Mouse (Mus musculus): ENCODE data around the gene BC028528. TPM values are rescaled to one million over a fixed set of nuclear protein-coding genes. Genes with fewer than 3 reads are reported as not detected.

BC028528 gene
- polyA plus RNA-seq (2015; fragmentation: Nextera tagmentation; extraction: Ambion mirVana): 23.8 and 25.3 TPM in 2 replicates

DNA sequence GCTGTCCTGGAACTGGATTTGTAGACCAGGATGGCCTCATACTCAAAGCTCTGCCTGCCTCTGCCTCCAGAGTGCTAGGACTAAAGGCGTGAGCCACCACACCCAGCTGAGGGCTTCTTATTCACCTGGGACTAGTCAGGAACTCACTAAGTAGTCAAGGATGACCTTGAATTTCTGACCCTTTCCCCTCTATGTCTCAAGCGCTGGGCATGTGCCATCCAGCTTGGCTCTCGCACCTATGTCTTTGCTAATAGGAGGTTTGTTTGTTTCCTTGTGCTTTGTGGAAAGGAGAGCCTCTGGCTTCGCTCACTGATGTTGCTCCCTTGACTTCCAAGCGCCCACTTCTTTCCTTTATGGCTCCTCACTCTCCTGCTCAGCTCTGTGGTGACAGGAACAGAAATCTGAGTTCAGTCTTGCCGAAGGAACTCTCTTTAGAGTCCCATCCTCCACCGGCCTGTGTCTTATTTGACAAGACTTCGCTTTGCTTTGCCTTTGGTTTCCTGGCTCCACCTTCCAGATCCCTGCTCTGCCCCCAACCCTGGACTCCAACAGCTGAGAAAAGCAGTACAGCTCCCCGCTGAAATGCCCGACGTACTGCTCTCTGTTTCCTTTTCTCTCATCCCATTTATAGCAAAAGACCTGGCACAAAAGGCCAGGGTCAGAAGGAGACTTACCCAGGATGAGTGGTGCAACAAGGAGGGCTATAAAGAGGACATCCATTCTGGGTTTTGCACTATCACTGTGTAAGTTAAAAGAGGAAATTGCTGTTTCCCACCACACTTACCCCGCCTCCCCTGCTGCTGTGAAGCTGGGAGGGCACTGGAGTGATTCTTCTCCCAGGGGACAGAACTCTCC is at the start of gene BC028528:
Gene BC028528, minus strand, starts transcription at position 795 of the 855 bp plus-strand sequence.
- H3K36me3 ChIP-seq: no peaks in the 10 kb centered on the region
- H3K9ac ChIP-seq (replicated peaks): no peak within 1 kb of the TSS; the same call in 1 of the 2 replicates
- ATAC-seq (ENCODE audit: low FRiP score): no peak
- H3K27ac ChIP-seq (replicated peaks): peak within 1 kb of the TSS; percentile 72
- peak within 1 kb of the TSS; percentile 11; the same call in 1 of the 2 replicates for H3K4me3 ChIP-seq (replicated peaks)
- peaks cover 29% of the 10 kb centered on the region for H3K4me1 ChIP-seq
- H3K4me2 ChIP-seq: peak within 1 kb of the TSS; percentile 33
- no peaks in the 10 kb centered on the region for H3K27me3 ChIP-seq (replicated peaks)
- no peaks in the 10 kb centered on the region for H3K9me3 ChIP-seq (replicated peaks)
- WGBS: 20% methylated on average over 12 of the region's 12 CpGs

DNA sequence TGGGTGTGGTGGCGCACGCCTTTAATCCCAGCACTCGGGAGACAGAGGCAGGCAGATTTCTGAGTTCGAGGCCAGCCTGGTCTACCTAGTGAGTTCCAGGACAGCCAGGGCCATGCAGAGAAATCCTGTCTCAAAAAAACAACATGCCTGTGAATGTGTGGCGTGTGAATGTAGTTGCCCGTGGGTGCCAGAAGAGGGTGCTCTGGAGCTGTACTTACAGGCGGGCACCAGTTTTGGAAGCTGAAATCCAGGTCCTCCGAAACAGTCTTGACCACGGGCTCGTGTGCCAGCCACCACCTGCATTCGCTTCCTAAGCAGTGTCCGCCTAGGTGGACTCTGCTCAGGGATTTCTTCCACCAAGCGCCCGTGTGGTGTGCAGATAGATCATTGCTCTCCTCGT is 47.0 kb upstream of the BC028528 start:
- Histone ChIP-seq H3K27me3 (replicated peaks) (no peaks in the 10 kb centered on the region), H3K4me3 (replicated peaks) (no peak overlapping the region), H3K4me1 (no peaks in the 10 kb centered on the region), H3K36me3 (peaks cover 64% of the 10 kb centered on the region), H3K27ac (replicated peaks) (no peak overlapping the region), H3K9ac (replicated peaks) (no peak overlapping the region), H3K9me3 (replicated peaks) (no peaks in the 10 kb centered on the region), H3K4me2 (no peak overlapping the region)
- 95% methylated on average over 15 of the region's 15 CpGs for WGBS
- no peak for ATAC-seq (ENCODE audit: low FRiP score)

DNA sequence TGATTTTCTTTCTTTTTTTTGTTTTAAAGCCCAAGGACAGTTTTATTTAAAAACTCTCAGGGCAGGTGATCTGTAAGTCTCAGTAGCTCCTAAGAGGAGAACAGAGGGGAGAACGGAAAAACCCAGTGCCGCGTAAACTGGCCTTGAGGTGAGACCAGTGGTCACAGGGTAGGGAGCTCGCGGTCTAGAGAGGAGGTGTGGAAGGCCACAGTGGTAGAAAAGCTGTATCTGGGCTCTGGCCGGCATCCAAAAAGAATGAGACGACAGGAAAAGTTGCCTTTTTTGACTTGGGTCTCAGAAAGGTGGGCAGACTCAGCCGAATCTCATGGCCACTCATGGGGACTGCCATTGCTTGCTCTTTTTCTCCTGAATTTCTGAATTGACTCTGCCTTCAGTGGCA is 46.4 kb upstream of the BC028528 start:
- no peaks in the 10 kb centered on the region for H3K27me3 ChIP-seq (replicated peaks)
- H3K9ac ChIP-seq (replicated peaks): no peak overlapping the region
- WGBS: 99% methylated on average over 8 of the region's 8 CpGs
- peaks cover 64% of the 10 kb centered on the region for H3K36me3 ChIP-seq
- H3K27ac ChIP-seq (replicated peaks): no peak overlapping the region
- no peaks in the 10 kb centered on the region for H3K4me1 ChIP-seq
- no peak overlapping the region for H3K4me2 ChIP-seq
- no peak overlapping the region for H3K4me3 ChIP-seq (replicated peaks)
- H3K9me3 ChIP-seq (replicated peaks): no peaks in the 10 kb centered on the region
- ATAC-seq (ENCODE audit: low FRiP score): no peak

DNA sequence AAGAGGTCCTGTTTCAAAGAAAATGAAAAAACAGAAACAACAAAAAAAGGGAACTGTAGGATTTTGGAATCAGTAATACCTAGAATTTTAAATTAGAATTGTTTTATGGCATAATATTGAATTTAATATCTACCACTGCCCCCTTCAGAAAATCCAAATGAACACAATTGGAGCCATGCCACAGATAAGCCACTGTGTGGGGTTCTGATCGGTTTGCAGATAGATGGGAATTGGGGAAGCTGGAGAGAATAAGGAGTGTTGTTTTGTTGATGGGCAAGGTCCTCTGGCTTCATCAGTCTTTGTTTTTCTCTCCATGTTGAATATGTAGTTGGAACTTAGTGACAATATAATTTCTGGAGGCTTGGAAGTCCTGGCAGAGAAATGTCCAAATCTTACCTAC is 42.6 kb upstream of the BC028528 start:
- no peak for ATAC-seq (ENCODE audit: low FRiP score)
- H3K36me3 ChIP-seq: peaks cover 43% of the 10 kb centered on the region
- H3K27ac ChIP-seq (replicated peaks): no peak overlapping the region
- no peaks in the 10 kb centered on the region for H3K9me3 ChIP-seq (replicated peaks)
- no peak overlapping the region for H3K4me2 ChIP-seq
- H3K9ac ChIP-seq (replicated peaks): no peak overlapping the region
- WGBS: 97% methylated on average over 1 of the region's 1 CpGs
- H3K4me3 ChIP-seq (replicated peaks): no peak overlapping the region
- 0 out of 2 replicates have a peak, but pooled peaks cover 12% of the 10 kb centered on the region for H3K4me1 ChIP-seq
- H3K27me3 ChIP-seq (replicated peaks): no peaks in the 10 kb centered on the region

DNA sequence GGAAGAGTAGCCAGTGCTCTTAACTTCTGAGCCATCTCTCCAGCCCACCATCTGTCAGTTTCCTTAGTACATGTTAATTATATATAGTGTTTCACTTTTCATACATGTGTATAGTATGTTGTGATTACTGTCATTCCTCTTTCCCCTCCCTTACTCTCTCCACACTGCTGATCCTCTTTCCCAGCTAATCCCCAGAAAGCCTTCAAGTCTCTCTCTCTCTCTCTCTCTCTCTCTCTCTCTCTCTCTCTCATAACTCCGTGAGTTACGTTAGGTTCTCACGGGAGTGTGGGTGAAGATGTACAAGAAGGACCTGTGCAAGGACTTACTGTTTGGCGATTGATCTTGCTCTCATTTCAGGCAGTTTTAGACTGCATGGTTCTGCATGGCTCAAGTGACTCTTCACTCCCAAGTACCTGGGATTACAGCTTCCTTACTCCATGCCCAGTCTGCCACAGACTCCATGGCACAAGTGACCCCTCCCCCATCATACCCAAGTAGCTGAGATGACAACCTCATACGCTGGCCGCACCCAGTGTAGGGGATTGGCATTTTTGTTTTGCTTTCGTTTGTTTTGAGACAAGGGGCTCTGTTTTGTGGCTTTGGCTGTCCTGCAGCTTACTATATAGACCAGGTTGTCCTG is 41.4 kb upstream of the BC028528 start:
- Histone ChIP-seq H3K36me3 (peaks cover 31% of the 10 kb centered on the region), H3K27ac (replicated peaks) (no peak overlapping the region), H3K9me3 (replicated peaks) (no peaks in the 10 kb centered on the region), H3K4me1 (peaks cover 16% of the 10 kb centered on the region; the same call in 1 of the 2 replicates), H3K4me2 (no peak overlapping the region), H3K27me3 (replicated peaks) (no peaks in the 10 kb centered on the region), H3K4me3 (replicated peaks) (no peak overlapping the region), H3K9ac (replicated peaks) (no peak overlapping the region)
- 94% methylated on average over 7 of the region's 7 CpGs for WGBS
- no peak for ATAC-seq (ENCODE audit: low FRiP score)

DNA sequence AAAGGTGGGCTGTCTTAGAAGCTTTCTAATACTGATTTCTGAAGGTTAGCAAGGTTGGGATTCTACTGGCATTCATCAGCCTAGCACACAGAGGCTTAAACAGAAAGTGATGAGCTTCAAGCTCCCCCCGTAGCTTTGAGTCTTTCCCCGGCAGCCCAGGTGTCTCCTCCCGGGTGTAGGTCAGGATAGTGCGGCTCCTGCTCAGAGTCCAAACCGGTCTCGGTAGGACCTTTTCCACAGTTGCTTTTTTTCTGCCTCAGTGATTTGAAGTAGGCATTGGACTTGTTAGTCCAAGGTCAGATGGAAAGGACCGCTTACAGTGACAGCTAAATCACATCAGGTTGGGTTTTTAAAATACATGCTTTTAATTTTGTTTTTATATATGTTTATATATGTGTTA is 40.8 kb upstream of the BC028528 start:
- Histone ChIP-seq H3K9me3 (replicated peaks) (no peaks in the 10 kb centered on the region), H3K4me2 (no peak overlapping the region), H3K27me3 (replicated peaks) (no peaks in the 10 kb centered on the region), H3K9ac (replicated peaks) (no peak overlapping the region), H3K36me3 (peaks cover 24% of the 10 kb centered on the region), H3K4me3 (replicated peaks) (no peak overlapping the region), H3K27ac (replicated peaks) (no peak overlapping the region), H3K4me1 (peaks cover 16% of the 10 kb centered on the region; the same call in 1 of the 2 replicates)
- ATAC-seq (ENCODE audit: low FRiP score): no peak
- 96% methylated on average over 7 of the region's 7 CpGs for WGBS

DNA sequence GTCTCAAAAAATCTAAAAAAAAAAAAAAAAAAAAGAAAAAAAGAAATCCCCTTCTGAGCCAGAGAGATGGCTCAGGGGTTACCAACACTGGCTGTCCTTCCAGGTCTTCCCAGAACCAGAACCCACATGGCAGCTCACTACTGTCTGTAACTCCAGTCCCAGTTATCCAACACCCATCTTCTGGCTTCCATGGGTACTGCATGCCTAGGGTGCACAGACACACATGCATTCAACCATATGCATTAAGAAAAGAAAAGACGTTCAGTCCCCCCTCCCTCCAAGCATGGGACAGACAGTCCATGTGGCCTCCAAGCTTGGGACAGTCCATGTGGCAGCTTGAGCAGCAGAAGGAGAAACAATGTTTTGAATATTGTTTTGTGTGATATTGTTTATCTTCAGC is 40.4 kb upstream of the BC028528 start:
- ATAC-seq (ENCODE audit: low FRiP score): no peak
- Histone ChIP-seq H3K4me1 (peaks cover 16% of the 10 kb centered on the region; the same call in 1 of the 2 replicates), H3K27me3 (replicated peaks) (no peaks in the 10 kb centered on the region), H3K9me3 (replicated peaks) (no peaks in the 10 kb centered on the region), H3K4me3 (replicated peaks) (no peak overlapping the region), H3K27ac (replicated peaks) (no peak overlapping the region), H3K9ac (replicated peaks) (no peak overlapping the region), H3K4me2 (no peak overlapping the region), H3K36me3 (peaks cover 20% of the 10 kb centered on the region)
- 60% methylated on average over 1 of the region's 1 CpGs for WGBS

DNA sequence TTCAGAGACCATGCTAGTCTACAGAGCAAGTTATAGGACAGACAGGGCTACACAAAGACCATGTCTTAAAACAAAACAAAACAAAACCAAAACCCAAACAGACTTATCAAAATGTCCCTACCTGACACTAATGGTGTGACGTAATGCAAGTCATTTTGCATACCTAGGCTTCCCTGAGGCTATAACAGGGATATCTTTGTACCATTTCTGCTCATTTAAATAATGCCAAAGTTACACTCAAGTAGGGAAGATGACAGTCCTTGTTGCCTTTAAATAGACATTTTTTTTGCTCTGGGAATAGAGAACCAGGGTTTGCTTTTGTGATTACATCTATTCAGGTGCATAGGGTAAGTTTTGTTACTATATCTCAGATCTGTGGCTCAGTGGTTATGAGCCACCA is 39.7 kb upstream of the BC028528 start:
- H3K4me2 ChIP-seq: no peak overlapping the region
- 85% methylated on average over 1 of the region's 1 CpGs for WGBS

DNA sequence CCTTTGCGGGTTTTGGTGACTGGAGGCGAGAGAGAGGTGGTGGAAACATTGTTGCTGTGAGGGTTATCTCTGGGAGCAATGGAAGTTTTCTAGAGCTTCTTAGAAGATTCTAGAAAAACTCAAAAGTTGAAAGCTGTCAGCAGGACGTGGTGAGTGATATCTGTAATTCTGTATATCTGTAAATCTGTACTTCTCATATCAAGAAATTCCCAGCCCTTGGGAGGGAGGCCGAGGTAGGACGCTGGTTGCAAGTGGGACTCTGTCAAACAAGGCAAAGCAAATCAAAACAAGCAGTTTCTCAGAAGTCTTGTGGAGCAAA is 38.6 kb upstream of the BC028528 start:
- Histone ChIP-seq H3K9ac (replicated peaks) (peak overlapping the region; percentile 78), H3K27ac (replicated peaks) (peak overlapping the region; percentile 91; the same call in 1 of the 2 replicates), H3K4me3 (replicated peaks) (peak overlapping the region; percentile 87), H3K27me3 (replicated peaks) (no peaks in the 10 kb centered on the region), H3K4me2 (peak overlapping the region; percentile 73), H3K9me3 (replicated peaks) (no peaks in the 10 kb centered on the region), H3K36me3 (peaks cover 14% of the 10 kb centered on the region), H3K4me1 (peaks cover 16% of the 10 kb centered on the region; the same call in 1 of the 2 replicates)
- no peak for ATAC-seq (ENCODE audit: low FRiP score)
- WGBS: 1% methylated on average over 5 of the region's 5 CpGs

More for the DNA sequence above, 39.7 kb upstream of the BC028528 start:
- no peak overlapping the region for H3K27ac ChIP-seq (replicated peaks)
- peaks cover 15% of the 10 kb centered on the region for H3K36me3 ChIP-seq
- peaks cover 16% of the 10 kb centered on the region; the same call in 1 of the 2 replicates for H3K4me1 ChIP-seq
- no peak overlapping the region for H3K4me3 ChIP-seq (replicated peaks)
- no peak overlapping the region for H3K9ac ChIP-seq (replicated peaks)
- no peaks in the 10 kb centered on the region for H3K27me3 ChIP-seq (replicated peaks)
- ATAC-seq (ENCODE audit: low FRiP score): no peak
- H3K9me3 ChIP-seq (replicated peaks): no peaks in the 10 kb centered on the region

DNA sequence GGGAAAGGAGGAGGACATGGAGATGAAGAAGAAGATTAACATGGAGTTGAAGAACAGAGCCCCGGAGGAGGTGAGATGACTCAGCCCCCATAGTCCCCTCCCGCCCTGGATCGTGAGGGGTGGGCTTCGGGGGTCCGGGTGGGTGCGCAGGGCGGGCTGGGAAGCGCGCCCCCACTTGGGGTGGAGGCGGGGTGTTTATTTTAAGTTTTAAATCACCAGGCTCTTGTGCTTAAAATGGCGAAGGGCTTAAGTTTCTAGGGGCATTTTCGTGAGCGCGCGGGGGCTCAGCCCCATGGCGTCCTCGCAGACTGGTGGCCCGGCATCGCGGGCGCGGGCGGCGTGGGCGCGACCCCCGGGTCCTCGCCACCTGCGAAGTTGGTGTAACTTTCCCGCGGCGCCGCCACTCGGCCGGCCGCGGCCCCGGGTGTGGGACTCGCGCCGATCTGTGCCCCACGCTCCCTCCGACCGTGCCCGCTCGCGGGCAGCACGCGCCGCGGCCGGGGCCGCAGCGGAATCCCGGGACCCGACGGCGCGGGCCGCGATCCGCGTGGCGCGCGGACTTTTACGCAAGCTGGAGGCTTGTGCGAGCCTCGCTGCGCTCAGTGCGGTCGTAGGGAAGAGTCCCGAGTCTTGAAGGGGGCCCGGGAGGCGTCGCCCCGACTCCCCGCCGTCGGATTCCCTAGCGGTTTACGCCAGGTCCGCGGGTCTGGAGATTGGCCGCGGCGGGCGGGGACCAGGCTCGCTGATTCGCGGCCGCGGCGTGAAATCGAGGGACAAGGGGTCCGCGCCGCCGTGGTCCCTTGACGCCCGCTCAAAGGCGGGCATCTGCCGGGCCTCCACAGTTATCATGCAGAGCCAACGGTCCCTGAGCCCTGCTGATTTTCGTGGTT is 38.0 kb upstream of the BC028528 start:
- Histone ChIP-seq H3K27me3 (replicated peaks) (no peaks in the 10 kb centered on the region), H3K4me3 (replicated peaks) (peak overlapping the region; percentile 87), H3K36me3 (peaks cover 8% of the 10 kb centered on the region), H3K9ac (replicated peaks) (peak overlapping the region; percentile 78), H3K4me2 (peak overlapping the region; percentile 73), H3K27ac (replicated peaks) (peak overlapping the region; percentile 91), H3K9me3 (replicated peaks) (no peaks in the 10 kb centered on the region), H3K4me1 (peaks cover 16% of the 10 kb centered on the region; the same call in 1 of the 2 replicates)
- ATAC-seq (ENCODE audit: low FRiP score): peak; percentile 58
- WGBS: under 1% methylated on average over 102 of the region's 105 CpGs

Measured in neural tube, embryonic 15.5 days (tissue).